Mouse (Mus musculus) lung, embryonic 16.5 days (tissue): ENCODE measurements around the gene Zfp428. TPM values are rescaled to one million over a fixed set of nuclear protein-coding genes. Genes with fewer than 3 reads are reported as not detected.
"Not testable (repeated sequence)": the region's sequence is repeated elsewhere in the genome, so short reads cannot be mapped to it uniquely, and the experiment has no call there.

ENCODE experiments used
- ATAC-seq: fragments of 200-750 bp; cut with Nextera tagmentation; 2 replicates; pipeline ENCODE4 v1.8.0; 2017; ENCODE audit warnings: low read depth, mild to moderate bottlenecking, moderate library complexity
- H3K27ac ChIP-seq: fragments of 300-500 bp; sonication (generic); 2 replicates; pipeline ENCODE4 v1.5.1; 2014; ENCODE audit warnings: mild to moderate bottlenecking, control low read depth, low read length
- H3K27me3 ChIP-seq: fragments of 300-500 bp; sonication (generic); 2 replicates; pipeline ENCODE4 v1.6.1; 2014; ENCODE audit warnings: low read depth, low read length, mixed read lengths; ENCODE audit not compliant: control insufficient read depth, insufficient read depth
- H3K36me3 ChIP-seq: fragments of 300-500 bp; sonication (generic); 2 replicates; pipeline ENCODE4 v1.6.1; 2014; ENCODE audit warnings: low read length; ENCODE audit not compliant: control insufficient read depth, insufficient read depth
- H3K4me1 ChIP-seq: fragments of 300-500 bp; sonication (generic); replicated peaks from 2 replicates; pipeline ENCODE4 v1.6.1; 2014; ENCODE audit warnings: low read length, mixed read lengths; ENCODE audit not compliant: control insufficient read depth, insufficient read depth
- H3K4me2 ChIP-seq: fragments of 300-500 bp; sonication (generic); 2 replicates; pipeline ENCODE4 v1.6.1; 2014; ENCODE audit warnings: low read depth, low read length, control low read depth
- H3K4me3 ChIP-seq: fragments of 300-500 bp; sonication (generic); 2 replicates; pipeline ENCODE4 v1.5.1; 2014; ENCODE audit warnings: mild to moderate bottlenecking, low read length, control low read depth
- H3K9ac ChIP-seq: fragments of 300-500 bp; sonication (generic); 2 replicates; pipeline ENCODE4 v1.6.1; 2014; ENCODE audit warnings: low read length, control low read depth
- H3K9me3 ChIP-seq: fragments of 300-500 bp; sonication (generic); 2 replicates; pipeline ENCODE4 v1.6.1; 2016; ENCODE audit warnings: low read length; ENCODE audit not compliant: control insufficient read depth
- WGBS: fragments of 180-500 bp; shearing (Covaris S2); extraction: QIAGEN DNeasy Blood & Tissue Kit; methylation state at CpG from one replicate; pipeline ENCODE4 v1.1.7; 2014; 5-methylcytosine and 5-hydroxymethylcytosine counted together
- polyA plus RNA-seq: library from polyadenylated mRNA; unstranded; fragments of >200 nt; fragmentation: Nextera tagmentation; extraction: Ambion mirVana; gene quantifications from 2 replicates; pipeline ENCODE4 v1.2.1, GENCODE M21; 2015

Gene Zfp428
- polyA plus RNA-seq, 1 experiment from 2014 or later, result 31.8 TPM

- H3K27ac ChIP-seq, result no peak overlapping the region
- H3K4me3 ChIP-seq, result no peak overlapping the region
- H3K9ac ChIP-seq, result no peak overlapping the region
- no peak overlapping the region for H3K4me2 ChIP-seq
- H3K9me3 ChIP-seq, result no peaks in the 10 kb centered on the region
- peaks cover 22% of the 10 kb centered on the region for H3K27me3 ChIP-seq
- no peaks in the 10 kb centered on the region for H3K36me3 ChIP-seq
- ATAC-seq, result no peak
- H3K4me1 ChIP-seq, result peaks cover 4% of the 10 kb centered on the region; the same call in 1 of the 2 replicates
- WGBS, result 93% methylated on average over 2 of the region's 2 CpGs
These were observed 27.1 kb upstream of the Zfp428 start for GRCm38 (mm10) chr7:24479685-24480084.

- no peak overlapping the region for H3K9ac ChIP-seq
- peaks cover 4% of the 10 kb centered on the region; the same call in 1 of the 2 replicates for H3K4me1 ChIP-seq
- no peak for ATAC-seq
- no peaks in the 10 kb centered on the region for H3K36me3 ChIP-seq
- H3K27ac ChIP-seq, result no peak overlapping the region
- H3K4me3 ChIP-seq, result no peak overlapping the region
- H3K4me2 ChIP-seq, result no peak overlapping the region
- 48% methylated on average over 18 of the region's 18 CpGs for WGBS
- H3K9me3 ChIP-seq, result no peaks in the 10 kb centered on the region
- peaks cover 22% of the 10 kb centered on the region for H3K27me3 ChIP-seq
These were observed 26.5 kb upstream of the Zfp428 start for GRCm38 (mm10) chr7:24480121-24480941.

GRCm38 (mm10) chr7:24480986-24481473, 25.8 kb upstream of the Zfp428 start:
- Histone ChIP-seq H3K27ac (no peak overlapping the region), H3K9me3 (no peaks in the 10 kb centered on the region), H3K27me3 (peaks cover 22% of the 10 kb centered on the region), H3K4me1 (peaks cover 4% of the 10 kb centered on the region; the same call in 1 of the 2 replicates), H3K4me3 (peak overlapping the region; percentile 59), H3K9ac (no peak overlapping the region), H3K4me2 (peak overlapping the region; percentile 92), H3K36me3 (no peaks in the 10 kb centered on the region)
- 13% methylated on average over 14 of the region's 14 CpGs for WGBS
- ATAC-seq, result peak; percentile 15

GRCm38 (mm10) chr7:24481474-24482207, 25.2 kb upstream of the Zfp428 start, which contains the start of gene Cadm4:
TSS of gene Cadm4 (plus strand) at chr7:24482023.
- under 1% methylated on average over 59 of the region's 83 CpGs for WGBS
- Histone ChIP-seq H3K4me2 (peak within 1 kb of the TSS; percentile 92), H3K27me3 (peaks cover 22% of the 10 kb centered on the region), H3K27ac (no peak within 1 kb of the TSS), H3K36me3 (no peaks in the 10 kb centered on the region), H3K4me1 (peaks cover 4% of the 10 kb centered on the region; the same call in 1 of the 2 replicates), H3K9me3 (no peaks in the 10 kb centered on the region), H3K9ac (peak within 1 kb of the TSS; percentile 63), H3K4me3 (peak within 1 kb of the TSS; percentile 59)
- ATAC-seq, result peak; percentile 90

- ATAC-seq, result no peak; the same call in 1 of the 2 replicates
- no peak overlapping the region for H3K27ac ChIP-seq
- peaks cover 22% of the 10 kb centered on the region for H3K27me3 ChIP-seq
- no peaks in the 10 kb centered on the region for H3K36me3 ChIP-seq
- peaks cover 4% of the 10 kb centered on the region; the same call in 1 of the 2 replicates for H3K4me1 ChIP-seq
- WGBS, result 4% methylated on average over 18 of the region's 38 CpGs
- peak overlapping the region; percentile 92 for H3K4me2 ChIP-seq
- H3K9ac ChIP-seq, result peak overlapping the region; percentile 63
- no peaks in the 10 kb centered on the region for H3K9me3 ChIP-seq
- H3K4me3 ChIP-seq, result peak overlapping the region; percentile 59
These were observed 24.4 kb upstream of the Zfp428 start for GRCm38 (mm10) chr7:24482208-24483020.

- H3K27ac ChIP-seq, ATAC-seq, H3K4me1 ChIP-seq, H3K9me3 ChIP-seq, H3K36me3 ChIP-seq, H3K4me2 ChIP-seq, H3K4me3 ChIP-seq, H3K9ac ChIP-seq: not testable (repeated sequence)
- 43% methylated on average over 6 of the region's 6 CpGs for WGBS
- peaks cover 22% of the 10 kb centered on the region for H3K27me3 ChIP-seq
These were observed 23.5 kb upstream of the Zfp428 start for GRCm38 (mm10) chr7:24483291-24483690.

- Histone ChIP-seq H3K4me2 (no peak overlapping the region), H3K27me3 (peaks cover 22% of the 10 kb centered on the region), H3K36me3 (no peaks in the 10 kb centered on the region), H3K27ac (no peak overlapping the region), H3K9me3 (no peaks in the 10 kb centered on the region), H3K9ac (no peak overlapping the region), H3K4me3 (no peak overlapping the region), H3K4me1 (peaks cover 4% of the 10 kb centered on the region; the same call in 1 of the 2 replicates)
- no peak for ATAC-seq
- 78% methylated on average over 9 of the region's 9 CpGs for WGBS
These were observed 21.3 kb upstream of the Zfp428 start for GRCm38 (mm10) chr7:24485481-24485880.

GRCm38 (mm10) chr7:24486654-24487130, 20.1 kb upstream of the Zfp428 start:
- Histone ChIP-seq H3K4me1 (no peaks in the 10 kb centered on the region), H3K9ac (no peak overlapping the region), H3K4me3 (no peak overlapping the region), H3K27me3 (peaks cover 13% of the 10 kb centered on the region), H3K27ac (no peak overlapping the region), H3K36me3 (no peaks in the 10 kb centered on the region), H3K9me3 (no peaks in the 10 kb centered on the region), H3K4me2 (no peak overlapping the region)
- no peak for ATAC-seq
- WGBS, result 40% methylated on average over 9 of the region's 9 CpGs
